ENCODE assay signal across 9 mouse cellular contexts in genomic region chr6:8511447-8511846, GRCm38 (mm10). TPM values are rescaled to one million over a fixed set of nuclear protein-coding genes. Genes with fewer than 3 reads are reported as not detected.
DNase-seq lines count a peak whose midpoint lies in the region; ATAC-seq and TF ChIP-seq lines count a peak whose summit lies in the region.
"Had no signal": no experiment of that assay in that cellular context is flagged by ENCODE, and none has a peak within 500 bp of the region (broad histone marks: within the 10 kb centered on the region; RNA-seq: fewer than 3 reads in every experiment).

No protein-coding gene starts in this region.

- peaks cover 4% of the 10 kb centered on the region; the same call in 1 of the 2 replicates for H3K4me1 ChIP-seq in heart, embryonic 11.5 days (ENCODE audit: control insufficient read depth, insufficient read depth, low read length)
- H3K4me1 ChIP-seq in hindbrain, embryonic 12.5 days, result peaks cover 19% of the 10 kb centered on the region
- H3K4me1 ChIP-seq in midbrain, postnatal 0 days (ENCODE audit: insufficient read depth, low read length), result no peaks in the 10 kb centered on the region

- peak overlapping the region; percentile 70 for H3K4me3 ChIP-seq in heart, embryonic 11.5 days (ENCODE audit: low read depth, low read length)
- peak overlapping the region; percentile 98 for H3K4me3 ChIP-seq in hindbrain, embryonic 12.5 days
- peak overlapping the region; percentile 93 for H3K4me3 ChIP-seq in midbrain, postnatal 0 days (ENCODE audit: low read depth, low read length)

- H3K9me3 ChIP-seq in heart, embryonic 11.5 days (replicated peaks; ENCODE audit: control insufficient read depth, low read length), result no peaks in the 10 kb centered on the region
- H3K9me3 ChIP-seq in hindbrain, embryonic 12.5 days (replicated peaks), result no peaks in the 10 kb centered on the region
- no peaks in the 10 kb centered on the region for H3K9me3 ChIP-seq in midbrain, postnatal 0 days (ENCODE audit: low read length)

- no peak for TF ChIP-seq CTCF in midbrain, postnatal 0 days (IDR thresholded peaks at IDR 0.05)

- intact Hi-C loops in heart, postnatal 14 days (cut with DNase I), result loop anchor here (5.0 kb wide), 2 partner anchors 159 to 181 kb away; no protein-coding TSS in a partner anchor

- no peak overlapping the region for H3K9ac ChIP-seq in heart, embryonic 11.5 days (ENCODE audit: low read depth, low read length)
- peak overlapping the region; percentile 99 for H3K9ac ChIP-seq in hindbrain, embryonic 12.5 days
- H3K9ac ChIP-seq in midbrain, postnatal 0 days (replicated peaks; ENCODE audit: low read length, poor library complexity, severe bottlenecking), result peak overlapping the region; percentile 94

- ATAC-seq in heart, embryonic 11.5 days (replicated peaks; ENCODE audit: insufficient number of reproducible peaks, low FRiP score, low TSS enrichment), result no peak
- ATAC-seq in hindbrain, embryonic 12.5 days (ENCODE audit: low FRiP score), result no peak
- ATAC-seq in midbrain, postnatal 0 days (ENCODE audit: low FRiP score), result no peak

- H3K27me3 ChIP-seq in heart, embryonic 11.5 days (ENCODE audit: control insufficient read depth, insufficient read depth, low read length), result no peaks in the 10 kb centered on the region
- no peaks in the 10 kb centered on the region for H3K27me3 ChIP-seq in hindbrain, embryonic 12.5 days
- H3K27me3 ChIP-seq in midbrain, postnatal 0 days (ENCODE audit: insufficient read depth, low read length), result no peaks in the 10 kb centered on the region

- 24% methylated on average over 3 of the region's 3 CpGs for WGBS in heart, embryonic 11.5 days (ENCODE audit: insufficient replicate concordance)
- WGBS in hindbrain, embryonic 12.5 days, result 9% methylated on average over 3 of the region's 3 CpGs
- 8% methylated on average over 3 of the region's 3 CpGs for WGBS in midbrain, postnatal 0 days

- no peak for DNase-seq in heart, postnatal 14 days
- DNase-seq in cerebellum, postnatal 14 days, result peak; percentile 17 to 34
- DNase-seq in midbrain, postnatal 0 days (ENCODE audit: low spot score), result peak; percentile 44
- no peak for DNase-seq in urinary bladder, postnatal 25 days (ENCODE audit: low spot score)
- no peak for DNase-seq in adipocyte (ENCODE audit: low spot score)
- no peak for DNase-seq in ovary, postnatal 36 days (ENCODE audit: low spot score)

- H3K36me3 ChIP-seq in heart, embryonic 11.5 days (ENCODE audit: control insufficient read depth, insufficient read depth, low read length), result no peaks in the 10 kb centered on the region
- no peaks in the 10 kb centered on the region for H3K36me3 ChIP-seq in hindbrain, embryonic 12.5 days
- no peaks in the 10 kb centered on the region for H3K36me3 ChIP-seq in midbrain, postnatal 0 days (ENCODE audit: insufficient read depth, low read length)

- H3K4me2 ChIP-seq in heart, embryonic 11.5 days, result peak overlapping the region; percentile 74
- peak overlapping the region; percentile 63 for H3K4me2 ChIP-seq in hindbrain, embryonic 12.5 days (replicated peaks)
- H3K4me2 ChIP-seq in midbrain, postnatal 0 days (ENCODE audit: low read depth, low read length, poor library complexity, severe bottlenecking), result peak overlapping the region; percentile 82

- H3K27ac ChIP-seq in heart, embryonic 11.5 days (ENCODE audit: low read depth, low read length), result no peak overlapping the region
- H3K27ac ChIP-seq in hindbrain, embryonic 12.5 days, result no peak overlapping the region
- peak overlapping the region; percentile 98; the same call in 1 of the 2 replicates for H3K27ac ChIP-seq in midbrain, postnatal 0 days (ENCODE audit: low read depth, low read length)
- H3K27ac ChIP-seq: macrophage had no signal

RNA-seq across cellular contexts. Expression of gene Glcci1, which starts 2.0 kb away (rescaled TPM):
- 6.7 and 7.4 TPM in 2 replicates for polyA plus RNA-seq in heart, embryonic 11.5 days (2014; fragmentation: Nextera tagmentation; extraction: Ambion mirVana)
- 10 to 100 TPM; 11.5 to 23.8 TPM for total RNA-seq in heart, postnatal 14 days (2021)
- 19.3 and 20.8 TPM in 2 replicates for polyA plus RNA-seq in hindbrain, embryonic 12.5 days (2016; fragmentation: Nextera tagmentation; extraction: Ambion mirVana)
- total RNA-seq in midbrain, postnatal 0 days (2014; rRNA removed), result 11.1 and 16.4 TPM in 2 replicates
- polyA plus RNA-seq in midbrain, postnatal 0 days (2015; fragmentation: Nextera tagmentation; extraction: Ambion mirVana), result 5.0 and 5.1 TPM in 2 replicates

Comparison
In these comparisons a context has a peak if more than half of its experiments do, and no peak if none do; other contexts are left out.
1. DNase-seq: peak in cerebellum, postnatal 14 days (2 of 2) and midbrain, postnatal 0 days (single experiment); none in heart, postnatal 14 days (0 of 2), urinary bladder, postnatal 25 days (single experiment), adipocyte (single experiment) and ovary, postnatal 36 days (single experiment).
2. Peak in every context shown above with its lines, with median percentiles within 50 percentile points of each other: H3K4me2 ChIP-seq and H3K4me3 ChIP-seq.